Mouse (Mus musculus): Measurements from ENCODE around the gene Noct. TPM values are rescaled to one million over a fixed set of nuclear protein-coding genes. Genes with fewer than 3 reads are reported as not detected.

Gene Noct
- total and polyA plus RNA-seq, 2 experiments from 2014 or later = 11.9 to 35.6 TPM

DNA sequence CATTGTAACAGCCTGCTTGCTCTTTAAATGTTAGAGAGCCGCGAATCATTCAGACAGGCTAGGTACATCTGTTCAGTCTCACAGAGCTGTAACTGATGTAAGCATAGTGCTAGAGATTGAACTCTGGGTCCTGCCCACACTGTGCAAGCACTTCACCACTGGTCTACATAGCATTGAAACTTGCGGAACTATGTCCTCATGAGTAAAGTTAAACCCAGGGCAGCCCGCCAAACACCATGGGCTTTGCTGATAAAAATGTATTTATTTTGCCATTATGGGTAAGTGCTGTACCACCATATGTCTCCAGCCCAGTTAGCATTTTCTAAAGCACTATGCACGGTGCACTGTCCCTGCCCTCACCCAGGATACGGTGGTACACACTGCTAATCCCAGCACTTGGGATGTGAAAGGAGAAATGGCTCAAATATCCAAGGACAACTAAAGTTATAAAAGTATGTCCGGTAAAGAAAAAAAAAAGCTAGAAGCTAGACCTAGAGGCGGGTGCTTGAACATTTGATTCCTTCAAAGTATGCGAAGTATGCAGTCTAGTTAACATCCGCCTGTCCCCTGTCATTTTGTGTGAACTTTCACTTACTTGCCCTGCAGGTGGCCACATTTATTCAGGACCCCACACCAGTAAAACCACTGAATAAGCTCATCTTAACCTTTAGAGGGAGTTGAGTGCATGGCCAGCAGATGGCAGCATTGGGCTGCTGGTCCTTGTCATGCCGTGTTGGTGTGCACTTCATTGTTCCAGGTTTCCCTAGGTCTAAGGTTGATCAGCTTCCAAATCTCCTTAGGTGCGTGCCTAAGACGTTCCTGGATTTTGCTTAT is 9.9 kb downstream of the Noct start:
- Histone ChIP-seq H3K36me3 (replicated peaks; ENCODE audit: control insufficient read depth, insufficient read depth, low read length) (no peaks in the 10 kb centered on the region), H3K4me1 (ENCODE audit: control insufficient read depth, insufficient read depth) (peaks cover 28% of the 10 kb centered on the region), H3K27ac (ENCODE audit: low read depth) (peak overlapping the region; percentile 96), H3K27me3 (ENCODE audit: control insufficient read depth, insufficient read depth, low read length) (no peaks in the 10 kb centered on the region), H3K9me3 (replicated peaks; ENCODE audit: control insufficient read depth, low read length) (no peaks in the 10 kb centered on the region), H3K9ac (replicated peaks; ENCODE audit: low read depth, low read length) (peak overlapping the region; percentile 37), H3K4me3 (ENCODE audit: low read depth, low read length) (no peak overlapping the region), H3K4me2 (ENCODE audit: low read depth, low read length) (peak overlapping the region; percentile 26; the same call in 1 of the 2 replicates)
- peak; percentile 91 for DNase-seq (ENCODE audit: low spot score)
- peak; percentile 84 for ATAC-seq (ENCODE audit: insufficient read depth, low read depth)
- 15% methylated on average over 13 of the region's 13 CpGs for WGBS
- no peak for TF ChIP-seq EP300 (IDR thresholded peaks at IDR 0.05; ENCODE audit: low read depth)
- peak; percentile 98 for TF ChIP-seq CTCF (IDR thresholded peaks at IDR 0.05; ENCODE audit: low read depth)

DNA sequence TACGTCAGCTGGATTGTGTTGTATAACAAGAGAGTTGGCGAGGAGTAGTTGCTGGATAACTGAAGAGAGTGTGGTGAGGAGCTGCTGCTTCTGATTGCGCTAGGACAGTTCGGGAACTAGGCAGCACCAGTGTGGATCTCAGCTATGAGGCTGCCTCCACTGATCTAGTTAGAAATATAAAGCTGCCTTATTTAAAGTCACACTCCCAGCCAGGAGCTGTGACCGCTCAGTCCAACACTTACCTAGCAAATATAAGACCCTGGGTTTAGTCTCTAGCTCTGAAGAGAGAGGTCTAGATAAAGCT is 10.5 kb downstream of the Noct start:
- 0 out of 2 replicates have a peak overlapping the region, but pooled peaks have one; percentile 17 for H3K4me2 ChIP-seq (ENCODE audit: low read depth, low read length)
- no peak for DNase-seq (ENCODE audit: low spot score)
- peak overlapping the region; percentile 37; the same call in 1 of the 2 replicates for H3K9ac ChIP-seq (replicated peaks; ENCODE audit: low read depth, low read length)
- H3K4me3 ChIP-seq (ENCODE audit: low read depth, low read length) = no peak overlapping the region
- WGBS = 59% methylated on average over 5 of the region's 5 CpGs
- H3K27me3 ChIP-seq (ENCODE audit: control insufficient read depth, insufficient read depth, low read length) = no peaks in the 10 kb centered on the region
- ATAC-seq (ENCODE audit: insufficient read depth, low read depth) = 0 out of 2 replicates have a peak, but pooled peaks have one; percentile 1
- peaks cover 28% of the 10 kb centered on the region for H3K4me1 ChIP-seq (ENCODE audit: control insufficient read depth, insufficient read depth)
- TF ChIP-seq CTCF (IDR thresholded peaks at IDR 0.05; ENCODE audit: low read depth) (no peak), EP300 (IDR thresholded peaks at IDR 0.05; ENCODE audit: low read depth) (no peak)
- peak overlapping the region; percentile 96 for H3K27ac ChIP-seq (ENCODE audit: low read depth)
- H3K9me3 ChIP-seq (replicated peaks; ENCODE audit: control insufficient read depth, low read length) = no peaks in the 10 kb centered on the region
- 0 out of 2 replicates have a peak, but pooled peaks cover 3% of the 10 kb centered on the region for H3K36me3 ChIP-seq (replicated peaks; ENCODE audit: control insufficient read depth, insufficient read depth, low read length)

DNA sequence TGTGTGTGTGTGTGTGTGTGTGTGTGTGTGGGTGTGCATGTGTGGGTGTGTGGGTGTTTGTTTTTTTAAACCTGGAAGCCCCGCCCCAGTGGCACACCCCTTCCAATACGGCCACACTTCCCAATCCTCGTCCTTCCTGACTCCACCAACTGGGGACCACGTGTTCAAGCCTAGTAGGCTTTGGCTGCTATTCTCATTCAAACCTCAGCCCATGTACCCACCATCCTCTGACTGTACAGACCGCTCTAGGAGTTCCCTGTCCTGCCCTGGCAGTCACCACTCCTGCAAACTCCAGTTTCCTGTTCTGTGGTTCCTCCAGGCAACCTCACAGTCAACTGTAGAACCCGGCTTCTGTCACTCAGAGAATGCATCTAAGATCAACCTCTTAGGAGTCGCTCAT is 14.3 kb downstream of the Noct start:
- Histone ChIP-seq H3K36me3 (replicated peaks; ENCODE audit: control insufficient read depth, insufficient read depth, low read length) (0 out of 2 replicates have a peak, but pooled peaks cover 4% of the 10 kb centered on the region), H3K4me2 (ENCODE audit: low read depth, low read length) (no peak overlapping the region), H3K9ac (replicated peaks; ENCODE audit: low read depth, low read length) (no peak overlapping the region), H3K27ac (ENCODE audit: low read depth) (no peak overlapping the region), H3K27me3 (ENCODE audit: control insufficient read depth, insufficient read depth, low read length) (no peaks in the 10 kb centered on the region), H3K4me3 (ENCODE audit: low read depth, low read length) (no peak overlapping the region), H3K4me1 (ENCODE audit: control insufficient read depth, insufficient read depth) (no peaks in the 10 kb centered on the region; the same call in 1 of the 2 replicates), H3K9me3 (replicated peaks; ENCODE audit: control insufficient read depth, low read length) (no peaks in the 10 kb centered on the region)
- no peak for DNase-seq (ENCODE audit: low spot score)
- ATAC-seq (ENCODE audit: insufficient read depth, low read depth) = no peak
- 68% methylated on average over 7 of the region's 7 CpGs for WGBS
- TF ChIP-seq CTCF (IDR thresholded peaks at IDR 0.05; ENCODE audit: low read depth) = no peak
- no peak for TF ChIP-seq EP300 (IDR thresholded peaks at IDR 0.05; ENCODE audit: low read depth)

DNA sequence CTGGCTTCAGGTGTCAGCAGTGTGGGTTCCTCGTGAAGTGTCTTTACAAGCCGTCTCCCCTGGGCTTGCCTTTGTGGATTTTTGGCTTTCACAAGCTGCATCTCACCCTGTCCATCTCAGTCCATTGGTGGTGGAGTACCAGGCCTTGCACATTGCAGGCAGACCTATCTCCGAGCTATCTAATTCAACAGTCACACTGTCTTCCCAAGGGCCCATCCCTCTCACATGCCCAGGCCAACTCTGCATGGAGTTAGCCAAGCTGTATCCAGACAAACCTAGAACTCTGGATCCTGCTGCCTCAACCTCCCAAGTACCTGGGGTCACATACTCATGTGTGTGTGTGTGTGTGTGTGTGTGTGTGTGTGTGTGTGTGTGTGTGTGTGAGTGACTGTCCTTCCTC is 15.3 kb downstream of the Noct start:
- ATAC-seq (ENCODE audit: insufficient read depth, low read depth) (no peak), DNase-seq (ENCODE audit: low spot score) (no peak)
- no peaks in the 10 kb centered on the region for H3K9me3 ChIP-seq (replicated peaks; ENCODE audit: control insufficient read depth, low read length)
- no peak overlapping the region for H3K4me3 ChIP-seq (ENCODE audit: low read depth, low read length)
- TF ChIP-seq CTCF (IDR thresholded peaks at IDR 0.05; ENCODE audit: low read depth) (no peak), EP300 (IDR thresholded peaks at IDR 0.05; ENCODE audit: low read depth) (no peak)
- H3K4me2 ChIP-seq (ENCODE audit: low read depth, low read length) = no peak overlapping the region
- WGBS = 93% methylated on average over 3 of the region's 3 CpGs
- no peak overlapping the region for H3K9ac ChIP-seq (replicated peaks; ENCODE audit: low read depth, low read length)
- H3K36me3 ChIP-seq (replicated peaks; ENCODE audit: control insufficient read depth, insufficient read depth, low read length) = 0 out of 2 replicates have a peak, but pooled peaks cover 4% of the 10 kb centered on the region
- no peaks in the 10 kb centered on the region for H3K27me3 ChIP-seq (ENCODE audit: control insufficient read depth, insufficient read depth, low read length)
- no peaks in the 10 kb centered on the region for H3K4me1 ChIP-seq (ENCODE audit: control insufficient read depth, insufficient read depth)
- no peak overlapping the region for H3K27ac ChIP-seq (ENCODE audit: low read depth)

DNA sequence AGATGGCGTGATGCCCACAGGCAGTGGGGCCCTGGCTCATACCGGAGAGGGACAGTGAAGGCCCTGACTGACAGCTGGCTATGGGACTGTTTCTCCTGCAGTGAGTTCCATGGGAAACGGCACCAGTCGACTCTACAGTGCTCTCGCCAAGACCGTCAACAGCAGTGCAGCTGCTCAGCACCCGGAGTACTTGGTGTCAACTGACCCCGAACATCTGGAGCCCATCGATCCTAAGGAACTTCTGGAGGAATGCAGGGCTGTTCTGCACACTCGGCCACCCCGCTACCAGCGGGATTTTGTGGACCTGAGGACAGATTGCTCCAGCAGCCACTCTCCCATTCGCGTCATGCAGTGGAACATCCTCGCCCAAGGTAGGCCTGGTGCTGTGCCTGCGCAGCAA is 23.5 kb downstream of the Noct start:
- WGBS = 72% methylated on average over 16 of the region's 16 CpGs
- Histone ChIP-seq H3K4me2 (ENCODE audit: low read depth, low read length) (no peak overlapping the region), H3K27ac (ENCODE audit: low read depth) (no peak overlapping the region), H3K9ac (replicated peaks; ENCODE audit: low read depth, low read length) (no peak overlapping the region), H3K4me3 (ENCODE audit: low read depth, low read length) (no peak overlapping the region), H3K9me3 (replicated peaks; ENCODE audit: control insufficient read depth, low read length) (no peaks in the 10 kb centered on the region), H3K36me3 (replicated peaks; ENCODE audit: control insufficient read depth, insufficient read depth, low read length) (peaks cover 45% of the 10 kb centered on the region), H3K27me3 (ENCODE audit: control insufficient read depth, insufficient read depth, low read length) (no peaks in the 10 kb centered on the region), H3K4me1 (ENCODE audit: control insufficient read depth, insufficient read depth) (no peaks in the 10 kb centered on the region)
- TF ChIP-seq EP300 (IDR thresholded peaks at IDR 0.05; ENCODE audit: low read depth) (no peak), CTCF (IDR thresholded peaks at IDR 0.05; ENCODE audit: low read depth) (no peak)
- ATAC-seq (ENCODE audit: insufficient read depth, low read depth) = peak; percentile 59
- no peak for DNase-seq (ENCODE audit: low spot score)

All from heart, postnatal 0 days (tissue).